Comparison of ENCODE assay signal across 8 mouse cellular contexts in genomic region chr7:82272875-82273274, GRCm38 (mm10).
DNase-seq lines count a peak whose midpoint lies in the region; ATAC-seq and TF ChIP-seq lines count a peak whose summit lies in the region.
"Not testable (repeated sequence)": the region's sequence is repeated elsewhere in the genome, so short reads cannot be mapped to it uniquely, and the experiment has no call there.

No protein-coding gene starts in this region.

- not testable (repeated sequence) for H3K27me3 ChIP-seq in intestine, embryonic 14.5 days (replicated peaks; ENCODE audit: control insufficient read depth, insufficient read depth, low read length); splenic B cell, adult 2 months (ENCODE audit: control insufficient read depth, insufficient read depth, low read length, poor library complexity, severe bottlenecking)

- 32% methylated on average over 5 of the region's 5 CpGs for WGBS in intestine, embryonic 14.5 days

- DNase-seq in 416B (ENCODE audit: low read depth), result peak; percentile 50
- peak; percentile 23 for DNase-seq in adrenal gland, adult 2 months
- DNase-seq in gastrocnemius, adult 2 months, result not testable (repeated sequence)
- DNase-seq in intestine, embryonic 14.5 days (ENCODE audit: low spot score), result peak; percentile 63
- peak; percentile 34 to 71 for DNase-seq in left cerebral cortex, adult 18-20 months (ENCODE audit: low spot score in 2 of 2)
- peak; percentile 66 for DNase-seq in lung, postnatal 36 days
- peak; percentile 31 for DNase-seq in splenic B cell, adult 2 months (ENCODE audit: low read depth, low spot score)

- TF ChIP-seq CTCF in gastrocnemius, adult 2 months (IDR thresholded peaks at IDR 0.05), result peak; percentile 72

- not testable (repeated sequence) for H3K4me1 ChIP-seq in intestine, embryonic 14.5 days (replicated peaks; ENCODE audit: control insufficient read depth, insufficient read depth, low read length)

- not testable (repeated sequence) for H3K4me3 ChIP-seq in gastrocnemius, adult 2 months; intestine, embryonic 14.5 days (ENCODE audit: low read depth, low read length)

- H3K27ac ChIP-seq in gastrocnemius, adult 2 months; intestine, embryonic 14.5 days (ENCODE audit: low read depth): not testable (repeated sequence)

- intact Hi-C loops in gastrocnemius, adult 2 months (cut with DNase I), result loop anchor here (2.0 kb wide), 1 partner anchor 152 kb away; no protein-coding TSS in a partner anchor

- not testable (repeated sequence) for H3K36me3 ChIP-seq in intestine, embryonic 14.5 days (ENCODE audit: control insufficient read depth, insufficient read depth, low read length); splenic B cell, adult 2 months (ENCODE audit: control insufficient read depth, insufficient read depth, low read length, poor library complexity, severe bottlenecking)

- H3K9ac ChIP-seq in intestine, embryonic 14.5 days (ENCODE audit: low read length), result not testable (repeated sequence)

- ATAC-seq in common myeloid progenitor, adult 5-6 weeks (replicated peaks; ENCODE audit: low read depth, poor library complexity, severe bottlenecking), result 0 out of 2 replicates have a peak, but pooled peaks have one; percentile 42
- not testable (repeated sequence) for ATAC-seq in intestine, embryonic 14.5 days (replicated peaks; ENCODE audit: low FRiP score, low TSS enrichment, low read depth)

- H3K4me2 ChIP-seq in intestine, embryonic 14.5 days (ENCODE audit: low read length), result not testable (repeated sequence)

- not testable (repeated sequence) for H3K9me3 ChIP-seq in intestine, embryonic 14.5 days (ENCODE audit: control insufficient read depth, low read length)
